Mouse (Mus musculus): ENCODE data around the gene Dpf1.

DNA sequence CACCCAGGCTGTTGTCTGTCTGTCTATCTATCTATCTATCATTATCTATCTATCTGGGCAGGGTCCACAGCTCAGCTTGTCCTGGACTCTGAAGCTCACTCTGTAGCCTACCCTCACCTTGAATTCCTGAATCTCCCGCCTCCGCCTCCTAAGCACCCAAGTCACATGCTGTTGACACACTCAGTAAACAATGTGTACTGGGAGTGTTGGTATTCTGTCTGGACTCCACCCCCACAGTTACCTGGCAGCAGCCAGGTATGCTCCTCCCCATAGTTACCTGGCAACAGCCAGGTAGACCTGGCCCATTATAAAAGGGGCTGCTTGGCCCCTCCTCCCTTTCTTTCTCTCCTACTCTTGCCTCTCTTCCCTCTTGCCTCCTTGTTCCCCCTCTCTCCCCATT, 15.7 kb upstream of the Dpf1 start:
- TF ChIP-seq CTCF (IDR thresholded peaks at IDR 0.05; ENCODE audit: low read depth, low read length), result no peak
- TF ChIP-seq GATA1 (IDR thresholded peaks at IDR 0.05; ENCODE audit: borderline replicate concordance, low read length), result no peak

All from G1E (cell line).